Mouse (Mus musculus) heart, embryonic 12.5 days (tissue): ENCODE data around the gene Ctnna3. TPM values are rescaled to one million over a fixed set of nuclear protein-coding genes. Genes with fewer than 3 reads are reported as not detected.
A peak's percentile ranks its signal among the peaks of the same experiment; 100 is the strongest.

Experiments
- ATAC-seq: fragments of 200-750 bp; cut with Nextera tagmentation; 2 replicates; pipeline ENCODE4 v1.8.0; 2017; ENCODE audit warnings: moderate TSS enrichment, moderate library complexity; ENCODE audit not compliant: insufficient number of reproducible peaks, low FRiP score
- H3K27ac ChIP-seq: fragments of 300-500 bp; sonication (generic); 2 replicates; pipeline ENCODE4 v1.5.1; 2016; ENCODE audit warnings: mild to moderate bottlenecking, moderate library complexity; ENCODE audit not compliant: poor library complexity, severe bottlenecking
- H3K27me3 ChIP-seq: fragments of 300-500 bp; sonication (generic); replicated peaks from 2 replicates; pipeline ENCODE4 v1.6.1; 2016; ENCODE audit warnings: mild to moderate bottlenecking, moderate library complexity
- H3K36me3 ChIP-seq: fragments of 300-500 bp; sonication (generic); 2 replicates; pipeline ENCODE4 v1.6.1; 2016; ENCODE audit warnings: mild to moderate bottlenecking, moderate library complexity
- H3K4me1 ChIP-seq: fragments of 300-500 bp; sonication (generic); replicated peaks from 2 replicates; pipeline ENCODE4 v1.6.1; 2016; ENCODE audit warnings: mild to moderate bottlenecking
- H3K4me2 ChIP-seq: fragments of 300-500 bp; sonication (generic); 2 replicates; pipeline ENCODE4 v1.6.1; 2016; ENCODE audit warnings: mild to moderate bottlenecking, moderate library complexity
- H3K4me3 ChIP-seq: fragments of 300-500 bp; sonication (generic); 2 replicates; pipeline ENCODE4 v1.5.1; 2016; ENCODE audit warnings: mild to moderate bottlenecking
- H3K9ac ChIP-seq: fragments of 300-500 bp; sonication (generic); 2 replicates; pipeline ENCODE4 v1.6.1; 2016; ENCODE audit warnings: mild to moderate bottlenecking, moderate library complexity
- H3K9me3 ChIP-seq: fragments of 300-500 bp; sonication (generic); replicated peaks from 2 replicates; pipeline ENCODE4 v1.6.1; 2016; ENCODE audit warnings: mild to moderate bottlenecking, moderate library complexity
- WGBS: fragments of 180-500 bp; shearing (Covaris S2); methylation state at CpG from one replicate; pipeline ENCODE4 v1.1.7; 2016; 5-methylcytosine and 5-hydroxymethylcytosine counted together
- polyA plus RNA-seq: library from polyadenylated mRNA; unstranded; fragments of >200 nt; fragmentation: Nextera tagmentation; extraction: Ambion mirVana; gene quantifications from 2 replicates; pipeline ENCODE4 v1.2.1, GENCODE M21; 2016

The Ctnna3 gene
- polyA plus RNA-seq, 1 experiment from 2014 or later, result 24.0 TPM

- Histone ChIP-seq H3K4me2 (peak overlapping the region; percentile 35), H3K27me3 (no peaks in the 10 kb centered on the region), H3K9me3 (no peaks in the 10 kb centered on the region; the same call in 1 of the 2 replicates), H3K4me3 (no peak overlapping the region), H3K36me3 (no peaks in the 10 kb centered on the region), H3K4me1 (peaks cover 19% of the 10 kb centered on the region), H3K9ac (no peak overlapping the region), H3K27ac (no peak overlapping the region)
- ATAC-seq, result no peak
- WGBS, result 10% methylated on average over 9 of the region's 9 CpGs
These were observed 380.2 kb downstream of the Ctnna3 start for GRCm38 (mm10) chr10:63810043-63810617.

- Histone ChIP-seq H3K4me1 (no peaks in the 10 kb centered on the region), H3K27ac (no peak overlapping the region), H3K36me3 (peaks cover 2% of the 10 kb centered on the region; the same call in 1 of the 2 replicates), H3K4me3 (no peak overlapping the region), H3K9me3 (no peaks in the 10 kb centered on the region), H3K27me3 (no peaks in the 10 kb centered on the region), H3K4me2 (no peak overlapping the region), H3K9ac (no peak overlapping the region)
- WGBS, result 75% methylated on average over 4 of the region's 4 CpGs
- ATAC-seq, result no peak
These were observed 409.1 kb downstream of the Ctnna3 start for GRCm38 (mm10) chr10:63839011-63839410.

GRCm38 (mm10) chr10:63851946-63852345 lies 422.0 kb downstream of the Ctnna3 start:
- ATAC-seq, result no peak
- H3K4me1 ChIP-seq, result no peaks in the 10 kb centered on the region
- H3K4me2 ChIP-seq, result no peak overlapping the region
- no peak overlapping the region for H3K27ac ChIP-seq
- H3K27me3 ChIP-seq, result no peaks in the 10 kb centered on the region
- peaks cover 6% of the 10 kb centered on the region; the same call in 1 of the 2 replicates for H3K9me3 ChIP-seq
- H3K36me3 ChIP-seq, result 0 out of 2 replicates have a peak, but pooled peaks cover 2% of the 10 kb centered on the region
- no peak overlapping the region for H3K9ac ChIP-seq
- 76% methylated on average over 4 of the region's 4 CpGs for WGBS
- H3K4me3 ChIP-seq, result no peak overlapping the region

GRCm38 (mm10) chr10:63869123-63869522 lies 439.2 kb downstream of the Ctnna3 start:
- H3K4me1 ChIP-seq, result peaks cover 6% of the 10 kb centered on the region; the same call in 1 of the 2 replicates
- H3K36me3 ChIP-seq, result no peaks in the 10 kb centered on the region
- no peak for ATAC-seq
- no peaks in the 10 kb centered on the region for H3K27me3 ChIP-seq
- H3K4me2 ChIP-seq, result no peak overlapping the region
- H3K27ac ChIP-seq, result no peak overlapping the region
- 80% methylated on average over 7 of the region's 7 CpGs for WGBS
- H3K9ac ChIP-seq, result no peak overlapping the region
- no peaks in the 10 kb centered on the region for H3K9me3 ChIP-seq
- H3K4me3 ChIP-seq, result no peak overlapping the region

- no peak overlapping the region for H3K4me2 ChIP-seq
- H3K9ac ChIP-seq, result no peak overlapping the region
- H3K27ac ChIP-seq, result no peak overlapping the region
- H3K9me3 ChIP-seq, result no peaks in the 10 kb centered on the region; the same call in 1 of the 2 replicates
- no peak overlapping the region for H3K4me3 ChIP-seq
- H3K36me3 ChIP-seq, result no peaks in the 10 kb centered on the region
- H3K27me3 ChIP-seq, result no peaks in the 10 kb centered on the region
- no peak for ATAC-seq
- 73% methylated on average over 5 of the region's 5 CpGs for WGBS
- H3K4me1 ChIP-seq, result peaks cover 12% of the 10 kb centered on the region; the same call in 1 of the 2 replicates
These were observed 450.6 kb downstream of the Ctnna3 start for GRCm38 (mm10) chr10:63880462-63880903.

GRCm38 (mm10) chr10:63886449-63887088 lies 456.7 kb downstream of the Ctnna3 start:
- Histone ChIP-seq H3K36me3 (no peaks in the 10 kb centered on the region), H3K27me3 (no peaks in the 10 kb centered on the region), H3K4me1 (peaks cover 15% of the 10 kb centered on the region; the same call in 1 of the 2 replicates), H3K9ac (peak overlapping the region; percentile 9; the same call in 1 of the 2 replicates), H3K9me3 (no peaks in the 10 kb centered on the region), H3K27ac (peak overlapping the region; percentile 72), H3K4me2 (peak overlapping the region; percentile 66), H3K4me3 (peak overlapping the region; percentile 36)
- no peak for ATAC-seq
- 30% methylated on average over 23 of the region's 23 CpGs for WGBS

GRCm38 (mm10) chr10:63894612-63895011 lies 464.7 kb downstream of the Ctnna3 start:
- ATAC-seq, result no peak
- Histone ChIP-seq H3K4me3 (no peak overlapping the region), H3K27me3 (no peaks in the 10 kb centered on the region), H3K4me1 (peaks cover 5% of the 10 kb centered on the region; the same call in 1 of the 2 replicates), H3K9ac (no peak overlapping the region), H3K27ac (no peak overlapping the region), H3K4me2 (no peak overlapping the region), H3K9me3 (no peaks in the 10 kb centered on the region), H3K36me3 (no peaks in the 10 kb centered on the region)
- WGBS, result 87% methylated on average over 5 of the region's 5 CpGs

GRCm38 (mm10) chr10:63899891-63900290 lies 470.0 kb downstream of the Ctnna3 start:
- ATAC-seq, result no peak
- Histone ChIP-seq H3K27me3 (no peaks in the 10 kb centered on the region), H3K4me2 (no peak overlapping the region), H3K4me1 (peaks cover 5% of the 10 kb centered on the region; the same call in 1 of the 2 replicates), H3K4me3 (no peak overlapping the region), H3K9me3 (no peaks in the 10 kb centered on the region), H3K36me3 (no peaks in the 10 kb centered on the region), H3K9ac (no peak overlapping the region), H3K27ac (no peak overlapping the region)

- no peaks in the 10 kb centered on the region for H3K4me1 ChIP-seq
- no peak overlapping the region for H3K27ac ChIP-seq
- no peak overlapping the region for H3K4me3 ChIP-seq
- no peak for ATAC-seq
- H3K4me2 ChIP-seq, result no peak overlapping the region
- H3K9ac ChIP-seq, result no peak overlapping the region
- no peaks in the 10 kb centered on the region for H3K27me3 ChIP-seq
- H3K9me3 ChIP-seq, result no peaks in the 10 kb centered on the region
- no peaks in the 10 kb centered on the region for H3K36me3 ChIP-seq
These were observed 479.0 kb downstream of the Ctnna3 start for GRCm38 (mm10) chr10:63908878-63909277.

- no peak within 1 kb of the TSS for H3K4me2 ChIP-seq
- H3K36me3 ChIP-seq, result no peaks in the 10 kb centered on the region
- H3K27me3 ChIP-seq, result no peaks in the 10 kb centered on the region
- no peak for ATAC-seq
- H3K4me3 ChIP-seq, result no peak within 1 kb of the TSS
- H3K4me1 ChIP-seq, result no peaks in the 10 kb centered on the region
- H3K9me3 ChIP-seq, result no peaks in the 10 kb centered on the region
- H3K9ac ChIP-seq, result no peak within 1 kb of the TSS
- no peak within 1 kb of the TSS for H3K27ac ChIP-seq
These were observed 497.4 kb downstream of the Ctnna3 start, which contains the start of gene Gm10118 for GRCm38 (mm10) chr10:63927334-63927733. TSS of gene Gm10118 (minus strand) at chr10:63927434.

GRCm38 (mm10) chr10:63933946-63934345 lies 504.0 kb downstream of the Ctnna3 start:
- no peaks in the 10 kb centered on the region for H3K4me1 ChIP-seq
- no peaks in the 10 kb centered on the region for H3K36me3 ChIP-seq
- no peaks in the 10 kb centered on the region for H3K9me3 ChIP-seq
- no peak overlapping the region for H3K27ac ChIP-seq
- H3K4me2 ChIP-seq, result no peak overlapping the region
- no peaks in the 10 kb centered on the region for H3K27me3 ChIP-seq
- WGBS, result 47% methylated on average over 5 of the region's 5 CpGs
- no peak overlapping the region for H3K4me3 ChIP-seq
- no peak for ATAC-seq
- H3K9ac ChIP-seq, result no peak overlapping the region
